Mouse (Mus musculus): Measurements from ENCODE around the gene Pabpc4.

DNA sequence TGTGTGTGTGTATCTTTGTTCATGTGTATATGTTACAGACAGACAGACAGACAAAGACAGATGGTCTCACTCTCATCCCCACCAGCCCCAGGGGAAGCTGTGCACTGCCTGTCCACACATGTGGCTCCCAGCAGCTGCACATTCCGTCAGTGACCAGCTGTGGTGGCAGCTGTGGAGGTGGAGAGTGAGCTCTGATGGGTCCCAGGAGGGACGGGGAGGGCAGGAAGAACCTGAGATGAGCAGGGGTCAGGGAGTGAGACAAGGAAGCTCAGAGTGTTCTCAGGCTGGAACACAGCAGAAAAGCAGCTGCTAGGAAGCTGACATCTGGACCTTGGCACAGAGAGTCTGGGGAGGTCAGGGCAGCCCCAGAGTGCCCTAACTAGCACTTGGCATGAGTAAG lies 33.9 kb upstream of the Pabpc4 start:
- no peak for TF ChIP-seq CTCF (IDR thresholded peaks at IDR 0.05; ENCODE audit: borderline replicate concordance, insufficient read depth, low read depth, low read length)
- no peak for TF ChIP-seq POLR2A (IDR thresholded peaks at IDR 0.05; ENCODE audit: borderline replicate concordance, insufficient read depth, low read length)

Measured in cerebellum, adult 2 months (tissue).